Mouse (Mus musculus) brain, embryonic 14.5 days (tissue): ENCODE data around the gene Elmo1. TPM values are rescaled to one million over a fixed set of nuclear protein-coding genes. Genes with fewer than 3 reads are reported as not detected.

Experiments used
- DNase-seq: peaks from one replicate; pipeline ENCODE4 v3.0.0-alpha.2; 2011; ENCODE audit warnings: low read depth
- CTCF ChIP-seq: fragments of 200-500 bp; IDR thresholded peaks from 2 replicates; pipeline ENCODE4 v1.5.1; 2012; ENCODE audit warnings: inconsistent platforms, mild to moderate bottlenecking, moderate library complexity, borderline replicate concordance; ENCODE audit not compliant: insufficient read depth, insufficient read length; ENCODE audit errors: extremely low read depth
- POLR2A ChIP-seq: fragments of 200-500 bp; IDR thresholded peaks from 2 replicates; pipeline ENCODE4 v1.6.1; 2012; ENCODE audit warnings: mild to moderate bottlenecking, inconsistent platforms, borderline replicate concordance; ENCODE audit not compliant: poor library complexity, insufficient read depth, insufficient read length, severe bottlenecking; ENCODE audit errors: extremely low read depth
- polyA plus RNA-seq: library from polyadenylated mRNA; depleted of rRNA; stranded (reverse); fragments of >200 nt; gene quantifications from 2 replicates; pipeline ENCODE4 v1.2.3, GENCODE M21; 2012

Elmo1 gene
- polyA plus RNA-seq, 1 experiment = 46.9 TPM

GRCm38 (mm10) chr13:20142637-20143036 lies 52.2 kb downstream of the Elmo1 start:
- TF ChIP-seq POLR2A = no peak
- no peak for TF ChIP-seq CTCF
- DNase-seq = no peak

GRCm38 (mm10) chr13:20146848-20147247 lies 56.5 kb downstream of the Elmo1 start:
- no peak for TF ChIP-seq POLR2A
- TF ChIP-seq CTCF = no peak
- no peak for DNase-seq

GRCm38 (mm10) chr13:20147736-20148135 lies 57.3 kb downstream of the Elmo1 start:
- DNase-seq = no peak
- TF ChIP-seq POLR2A (no peak), CTCF (no peak)

DNA sequence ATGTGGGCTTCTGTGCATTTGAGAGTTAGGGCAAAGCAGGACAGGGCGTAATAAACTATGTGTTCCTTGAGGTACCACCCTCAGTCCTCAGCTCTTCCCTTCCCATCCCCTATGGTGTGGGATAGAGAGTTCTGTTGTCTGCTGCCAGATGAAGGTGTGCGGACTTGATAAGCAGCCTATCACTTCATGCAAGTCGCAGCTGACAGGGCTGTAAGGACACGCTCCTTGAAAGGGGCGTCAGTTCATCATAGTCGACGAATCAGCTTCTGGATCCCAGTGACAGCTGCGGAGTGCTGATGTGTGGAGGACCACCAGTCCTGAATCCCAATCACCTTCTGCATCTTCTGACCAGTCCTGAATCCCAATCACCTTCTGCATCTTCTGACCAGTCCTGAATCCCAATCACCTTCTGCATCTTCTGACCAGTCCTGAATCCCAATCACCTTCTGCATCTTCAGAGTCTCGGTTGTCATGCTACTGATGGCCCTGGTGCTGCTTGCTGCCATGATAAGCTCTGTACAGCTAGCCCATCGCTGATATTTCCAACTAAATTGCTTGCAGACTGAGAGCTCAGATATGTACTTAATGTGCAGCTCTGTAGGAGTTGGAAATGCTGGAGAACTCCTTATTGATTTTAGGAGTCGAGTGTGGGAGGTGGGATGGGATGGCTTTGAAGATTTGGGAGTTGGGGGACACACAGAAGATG lies 59.9 kb downstream of the Elmo1 start:
- TF ChIP-seq POLR2A (no peak), CTCF (no peak)
- DNase-seq = no peak

DNA sequence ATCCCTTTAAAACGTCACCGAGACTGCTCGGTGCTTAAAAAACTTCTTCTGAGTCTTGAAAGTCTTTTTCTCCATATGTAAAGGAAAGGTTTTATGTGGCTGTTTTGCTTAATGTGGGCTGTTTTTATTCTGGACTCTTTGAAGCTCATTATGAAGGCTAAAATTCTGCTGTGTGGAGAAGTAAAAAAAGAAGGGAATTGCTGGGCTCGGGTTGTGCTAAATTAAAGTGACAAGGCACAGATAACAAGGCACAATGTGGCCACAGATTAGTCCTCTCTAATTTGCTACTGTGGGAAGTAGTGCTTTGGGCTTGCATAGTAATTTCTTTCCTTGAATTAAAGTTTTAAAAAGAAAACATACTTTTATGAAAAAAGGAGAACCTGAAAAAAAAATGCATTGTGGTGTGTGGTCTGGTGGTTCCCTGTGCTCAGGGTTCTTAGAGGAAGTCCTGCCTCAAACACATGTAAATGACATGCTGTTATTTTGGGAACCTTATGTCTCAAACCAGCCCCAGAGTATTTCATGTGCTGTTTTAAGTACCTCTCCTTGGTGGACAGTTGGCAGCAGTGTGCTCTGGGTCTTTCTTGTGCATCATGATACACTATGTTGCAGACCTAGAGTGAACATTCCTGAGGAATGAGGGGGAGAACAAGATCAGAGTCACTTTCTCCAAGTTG lies 61.0 kb downstream of the Elmo1 start:
- TF ChIP-seq CTCF (no peak), POLR2A (no peak)
- DNase-seq = no peak

- no peak for DNase-seq
- TF ChIP-seq CTCF = no peak
Observed at GRCm38 (mm10) chr13:20157059-20157458, 66.7 kb downstream of the Elmo1 start.

DNA sequence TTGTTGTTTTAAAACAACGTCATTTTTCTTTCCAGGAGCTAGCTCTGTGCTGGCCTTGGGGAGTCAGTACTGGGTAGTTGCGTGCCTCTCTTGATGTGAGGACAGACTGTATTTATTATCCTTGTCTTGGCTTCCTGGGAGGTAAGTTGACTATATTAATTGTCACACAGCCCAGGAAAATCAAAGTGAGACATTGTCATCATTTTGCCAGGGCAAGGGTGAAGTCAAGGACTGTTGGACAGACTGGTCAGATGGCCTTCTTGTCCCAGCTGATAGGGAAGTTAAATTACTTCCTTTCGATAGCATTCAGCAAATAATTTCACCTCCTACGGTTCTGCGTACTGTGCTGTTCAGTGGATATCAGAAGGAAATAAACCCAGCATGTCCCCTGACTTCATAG lies 67.1 kb downstream of the Elmo1 start:
- TF ChIP-seq POLR2A = no peak
- no peak for TF ChIP-seq CTCF
- DNase-seq = no peak

DNA sequence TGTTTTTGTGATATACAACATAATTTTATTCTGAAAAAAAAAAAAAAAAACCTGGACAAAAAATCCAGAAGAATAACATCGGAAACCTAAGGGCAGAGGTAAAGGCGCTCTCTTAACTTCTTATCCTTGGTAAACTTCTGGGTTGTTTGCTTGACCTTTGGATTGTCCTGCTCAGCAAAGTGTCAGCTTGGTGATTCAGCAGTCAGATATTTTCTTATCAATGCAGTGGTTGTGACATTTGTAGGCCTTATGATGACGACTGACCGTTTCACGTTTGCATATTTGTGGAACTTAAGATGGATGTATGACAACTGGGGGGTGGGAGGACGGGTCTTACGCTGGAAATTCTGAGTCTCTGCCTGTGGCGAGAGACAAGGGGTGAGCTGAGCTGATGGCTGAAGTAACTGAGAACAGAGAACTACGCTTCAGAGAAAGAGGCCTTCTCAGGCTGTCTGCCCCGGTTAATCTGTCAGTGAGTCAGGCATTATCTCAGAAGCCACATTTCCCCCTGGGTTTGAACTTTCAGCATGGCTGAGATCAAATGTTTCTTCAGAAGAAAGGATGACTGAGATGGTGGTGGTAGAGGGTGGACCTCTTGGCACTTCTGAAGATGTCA lies 73.1 kb downstream of the Elmo1 start:
- TF ChIP-seq CTCF (no peak), POLR2A (no peak)
- DNase-seq = no peak

DNA sequence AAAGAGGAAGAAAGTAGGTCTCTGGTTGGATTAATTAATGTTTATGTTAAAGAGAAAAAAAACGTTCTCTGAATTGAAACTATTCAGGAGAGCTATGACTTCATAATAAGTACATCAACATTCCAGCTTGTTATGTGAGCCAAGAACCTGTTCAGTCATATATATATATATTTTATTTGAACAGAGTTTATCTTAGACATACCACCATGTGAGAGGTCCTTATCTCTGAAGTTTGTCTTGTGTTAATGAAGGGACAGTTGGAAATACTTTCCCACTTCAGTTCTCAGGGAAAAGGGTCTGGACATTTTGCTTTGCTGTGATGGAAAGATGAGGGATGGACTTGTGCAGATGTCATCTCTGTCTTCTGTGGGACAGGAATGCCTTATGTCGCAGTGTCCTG lies 74.4 kb downstream of the Elmo1 start:
- no peak for DNase-seq
- TF ChIP-seq POLR2A = no peak
- no peak for TF ChIP-seq CTCF

DNA sequence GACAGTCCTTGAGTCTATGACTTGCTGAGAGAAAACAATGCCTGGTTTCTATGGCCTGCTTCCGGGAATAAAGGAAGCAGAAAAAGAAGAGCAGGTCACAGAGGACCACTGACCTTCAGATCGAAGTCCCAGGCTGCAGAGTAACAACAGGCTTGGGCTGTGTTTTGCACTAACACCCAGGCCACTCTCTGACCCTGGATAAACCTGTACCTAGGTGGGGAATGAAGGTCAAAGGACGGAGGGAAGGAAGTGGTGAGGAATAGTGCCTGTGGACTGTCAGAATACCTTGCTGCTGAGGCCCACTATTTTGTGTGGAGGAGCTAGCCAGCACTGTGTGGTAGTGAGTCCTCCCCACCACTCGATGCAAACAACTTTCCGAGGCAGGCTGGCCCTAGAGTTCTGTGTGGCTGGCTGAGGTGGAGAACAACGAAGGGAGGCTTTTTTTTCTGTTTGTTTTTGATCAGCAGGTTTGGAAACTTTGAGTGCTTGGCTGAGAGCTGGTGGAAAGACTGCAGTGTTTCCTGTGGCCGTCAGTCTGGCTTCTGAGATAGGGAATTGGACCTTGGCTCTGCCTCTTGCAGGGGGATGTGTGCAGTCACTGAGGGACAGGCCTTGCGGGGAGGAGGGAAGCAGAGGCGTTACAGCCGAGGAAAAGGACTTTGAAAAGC lies 83.7 kb downstream of the Elmo1 start:
- no peak for TF ChIP-seq CTCF
- DNase-seq = no peak

DNA sequence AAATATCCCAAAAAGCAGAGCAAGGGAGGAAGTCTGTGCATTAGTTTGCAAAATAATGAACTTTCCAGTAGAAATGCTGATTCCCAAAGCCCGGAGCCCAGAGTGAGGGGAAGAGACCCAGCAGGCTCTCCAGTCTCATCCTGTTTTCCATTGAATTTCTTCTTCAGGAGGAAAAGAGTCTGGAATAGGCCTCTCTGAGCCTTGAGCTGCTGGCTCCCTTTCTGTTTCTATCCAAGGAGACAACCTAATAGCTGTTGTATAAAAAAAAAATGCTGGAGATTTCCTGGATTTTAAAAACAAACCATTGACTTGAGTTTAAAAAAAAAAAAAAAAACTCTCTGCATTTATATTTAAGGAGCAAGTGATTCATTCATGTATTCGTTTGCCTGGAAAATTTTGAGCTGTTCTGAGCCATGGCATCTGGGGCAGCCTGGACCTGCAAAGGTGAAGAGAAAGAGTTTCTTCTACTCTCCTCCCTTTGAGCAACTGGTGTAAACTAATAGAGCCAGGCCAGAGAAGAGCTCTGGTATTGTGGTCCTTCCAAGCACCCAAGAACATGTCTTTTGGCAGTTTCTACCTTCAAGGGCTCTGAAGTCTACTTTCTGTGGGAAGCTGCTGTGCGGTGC lies 84.4 kb downstream of the Elmo1 start:
- DNase-seq = no peak
- no peak for TF ChIP-seq POLR2A
- TF ChIP-seq CTCF = no peak

DNA sequence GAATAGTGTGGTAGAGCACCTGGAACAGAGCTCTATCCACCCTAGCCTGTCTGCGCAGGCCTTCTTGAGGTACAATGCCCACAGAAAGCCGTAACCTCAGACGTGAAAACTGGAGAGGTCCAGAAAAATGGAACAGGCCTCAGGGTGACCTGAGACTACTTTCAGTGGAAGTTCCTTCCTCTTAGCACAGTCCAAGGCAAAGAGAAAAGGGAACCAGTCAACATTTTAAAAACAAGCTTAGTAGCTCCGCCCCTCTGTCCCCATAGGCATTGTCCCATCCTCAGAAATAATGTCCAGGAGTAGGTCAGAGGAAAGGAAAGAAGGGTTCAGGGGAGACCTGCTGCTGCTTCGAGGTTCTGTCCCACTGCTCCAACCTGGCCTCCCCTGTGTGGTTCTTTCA lies 90.3 kb downstream of the Elmo1 start:
- TF ChIP-seq POLR2A = no peak
- TF ChIP-seq CTCF = no peak
- DNase-seq = no peak

DNA sequence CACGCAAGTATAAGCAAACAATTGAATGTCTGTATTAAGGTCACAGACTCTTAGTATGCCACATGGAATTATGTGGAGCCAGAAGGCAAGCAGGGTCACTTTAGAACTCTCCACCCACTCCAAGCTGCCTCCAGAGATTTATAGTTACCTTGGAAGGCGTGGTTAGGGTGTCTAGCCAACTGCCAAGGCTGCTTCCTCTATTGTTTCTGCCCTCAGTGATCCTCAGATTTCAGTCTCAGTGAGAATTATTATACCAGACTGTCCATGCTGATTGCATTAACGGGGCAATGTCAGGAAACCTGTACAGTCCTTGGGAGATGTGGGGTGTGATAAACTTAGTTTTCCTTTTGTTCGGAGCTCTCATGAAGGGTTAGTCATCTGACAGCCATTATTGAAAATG lies 90.9 kb downstream of the Elmo1 start:
- TF ChIP-seq CTCF = no peak
- TF ChIP-seq POLR2A = no peak
- no peak for DNase-seq
